Mouse (Mus musculus): Measurements from ENCODE around the gene Iqcf3. TPM values are rescaled to one million over a fixed set of nuclear protein-coding genes. Genes with fewer than 3 reads are reported as not detected.
A peak's percentile ranks its signal among the peaks of the same experiment; 100 is the strongest.

Gene Iqcf3
- polyA plus RNA-seq, 1 experiment from 2014 or later: not detected

DNA sequence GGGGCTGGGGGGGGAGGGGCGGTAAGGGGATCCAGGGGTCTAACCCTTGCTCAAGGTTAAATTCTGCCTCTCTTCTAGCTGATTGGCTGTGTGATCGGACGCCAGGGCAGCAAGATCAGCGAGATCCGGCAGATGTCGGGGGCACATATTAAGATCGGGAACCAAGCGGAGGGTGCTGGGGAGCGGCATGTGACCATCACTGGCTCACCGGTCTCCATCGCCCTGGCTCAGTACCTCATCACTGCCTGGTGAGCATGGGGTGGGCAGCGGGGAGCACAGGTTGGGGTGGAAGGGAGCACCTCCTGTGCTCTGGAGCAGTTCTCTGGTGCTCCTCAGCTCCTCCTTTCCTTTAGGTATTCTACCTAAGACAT lies 99.0 kb downstream of the Iqcf3 start:
- no peak for ATAC-seq
- H3K27me3 ChIP-seq (replicated peaks; ENCODE audit: control insufficient read depth, insufficient read depth, low read length): no peaks in the 10 kb centered on the region
- no peak overlapping the region for H3K27ac ChIP-seq (ENCODE audit: low read depth, low read length)
- no peak overlapping the region for H3K9ac ChIP-seq (ENCODE audit: low read depth, low read length)
- peaks cover 32% of the 10 kb centered on the region for H3K4me1 ChIP-seq (ENCODE audit: control insufficient read depth, insufficient read depth, low read depth, low read length)
- no peak overlapping the region for H3K4me3 ChIP-seq (ENCODE audit: low read length)
- H3K36me3 ChIP-seq (ENCODE audit: control insufficient read depth, insufficient read depth, low read length): peaks cover 23% of the 10 kb centered on the region
- H3K9me3 ChIP-seq (ENCODE audit: control insufficient read depth, low read length): no peaks in the 10 kb centered on the region
- WGBS: 86% methylated on average over 12 of the region's 12 CpGs
- no peak overlapping the region for H3K4me2 ChIP-seq (ENCODE audit: low read length)

DNA sequence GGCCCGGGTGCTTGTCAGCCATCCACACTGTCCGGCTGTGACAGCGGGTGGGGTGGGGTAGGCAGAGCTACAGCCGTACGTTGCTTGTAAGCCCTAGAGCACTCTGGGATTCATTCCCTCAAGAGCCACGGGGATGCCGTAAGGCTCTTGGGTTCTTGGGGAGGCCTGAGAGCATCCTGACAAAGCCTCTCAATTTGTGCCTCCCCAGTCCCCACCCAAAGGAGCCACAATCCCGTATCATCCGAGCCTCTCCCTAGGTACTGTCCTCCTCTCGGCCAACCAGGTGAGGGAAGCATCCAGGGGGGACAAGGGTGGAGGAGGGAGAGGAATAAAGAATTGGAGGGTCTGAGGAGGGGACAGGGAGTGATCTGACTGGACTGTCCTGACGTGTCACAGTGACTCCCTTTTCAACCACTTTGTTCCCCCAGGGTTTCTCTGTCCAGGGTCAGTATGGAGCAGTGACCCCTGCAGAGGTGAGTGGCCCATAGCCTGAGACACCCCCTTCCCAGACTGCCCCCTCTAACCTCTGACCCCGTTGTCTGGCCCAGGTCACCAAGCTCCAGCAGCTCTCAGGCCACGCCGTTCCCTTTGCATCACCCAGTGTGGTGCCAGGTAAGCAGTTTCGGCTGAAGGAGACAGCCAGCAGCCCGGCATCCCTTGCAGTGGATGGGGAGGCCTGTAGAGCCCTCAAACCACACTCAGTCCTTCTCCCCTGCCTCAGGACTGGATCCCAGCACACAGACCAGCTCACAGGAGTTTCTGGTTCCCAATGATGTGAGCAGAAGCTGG lies 99.6 kb downstream of the Iqcf3 start:
- no peaks in the 10 kb centered on the region for H3K9me3 ChIP-seq (ENCODE audit: control insufficient read depth, low read length)
- no peak overlapping the region for H3K4me2 ChIP-seq (ENCODE audit: low read length)
- no peak overlapping the region for H3K9ac ChIP-seq (ENCODE audit: low read depth, low read length)
- H3K27ac ChIP-seq (ENCODE audit: low read depth, low read length): no peak overlapping the region
- no peaks in the 10 kb centered on the region for H3K27me3 ChIP-seq (replicated peaks; ENCODE audit: control insufficient read depth, insufficient read depth, low read length)
- H3K4me1 ChIP-seq (ENCODE audit: control insufficient read depth, insufficient read depth, low read depth, low read length): peaks cover 38% of the 10 kb centered on the region
- 87% methylated on average over 16 of the region's 16 CpGs for WGBS
- H3K36me3 ChIP-seq (ENCODE audit: control insufficient read depth, insufficient read depth, low read length): peaks cover 23% of the 10 kb centered on the region
- no peak overlapping the region for H3K4me3 ChIP-seq (ENCODE audit: low read length)
- ATAC-seq: no peak

DNA sequence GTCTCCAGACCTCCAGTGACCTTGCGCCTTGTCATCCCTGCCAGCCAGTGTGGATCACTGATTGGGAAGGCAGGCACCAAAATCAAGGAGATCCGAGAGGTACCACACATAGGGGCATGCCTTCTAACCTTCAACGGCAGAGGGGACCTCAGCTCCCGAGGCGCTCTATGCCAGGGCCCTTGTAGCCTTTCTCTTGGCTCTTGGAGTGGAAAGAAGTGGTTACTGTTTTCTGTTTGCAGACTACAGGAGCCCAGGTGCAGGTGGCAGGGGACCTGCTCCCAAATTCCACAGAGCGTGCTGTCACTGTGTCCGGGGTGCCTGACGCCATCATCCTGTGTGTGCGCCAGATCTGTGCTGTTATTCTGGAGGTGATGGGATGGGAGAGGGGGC lies 100.4 kb downstream of the Iqcf3 start:
- no peak overlapping the region for H3K9ac ChIP-seq (ENCODE audit: low read depth, low read length)
- peaks cover 23% of the 10 kb centered on the region for H3K36me3 ChIP-seq (ENCODE audit: control insufficient read depth, insufficient read depth, low read length)
- H3K4me1 ChIP-seq (ENCODE audit: control insufficient read depth, insufficient read depth, low read depth, low read length): peaks cover 45% of the 10 kb centered on the region
- no peaks in the 10 kb centered on the region for H3K9me3 ChIP-seq (ENCODE audit: control insufficient read depth, low read length)
- no peak for ATAC-seq
- no peaks in the 10 kb centered on the region for H3K27me3 ChIP-seq (replicated peaks; ENCODE audit: control insufficient read depth, insufficient read depth, low read length)
- H3K27ac ChIP-seq (ENCODE audit: low read depth, low read length): no peak overlapping the region
- no peak overlapping the region for H3K4me3 ChIP-seq (ENCODE audit: low read length)
- 91% methylated on average over 9 of the region's 9 CpGs for WGBS
- no peak overlapping the region for H3K4me2 ChIP-seq (ENCODE audit: low read length)

DNA sequence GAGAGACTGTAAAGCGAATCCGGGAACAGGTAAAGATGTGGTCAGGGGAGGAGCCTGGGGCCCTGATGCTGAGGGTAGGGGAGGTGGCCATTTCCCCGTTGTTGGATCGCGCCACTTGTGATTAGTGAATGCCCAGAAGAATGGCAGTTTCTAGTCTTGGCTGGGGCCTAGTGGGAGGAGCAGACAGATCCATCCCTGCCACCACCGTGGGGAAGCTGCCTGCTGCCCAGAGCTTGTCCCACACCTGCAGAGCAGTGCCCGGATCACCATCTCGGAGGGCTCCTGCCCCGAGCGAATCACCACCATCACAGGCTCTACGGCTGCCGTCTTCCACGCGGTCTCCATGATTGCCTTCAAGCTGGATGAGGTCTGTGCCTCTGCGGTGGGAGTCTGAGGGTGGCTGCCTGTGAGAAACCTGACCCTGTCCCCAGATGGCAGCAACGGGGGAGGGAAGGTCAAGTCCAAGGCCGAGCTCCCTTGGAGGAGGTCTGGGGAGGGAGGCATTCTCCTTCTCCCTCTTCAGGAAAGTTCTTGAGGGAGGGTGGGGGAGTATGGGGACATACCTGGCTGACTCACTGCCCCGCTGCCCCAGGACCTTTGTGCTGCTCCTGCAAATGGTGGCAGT lies 100.9 kb downstream of the Iqcf3 start:
- 74% methylated on average over 18 of the region's 18 CpGs for WGBS
- Histone ChIP-seq H3K9ac (ENCODE audit: low read depth, low read length) (no peak overlapping the region), H3K4me2 (ENCODE audit: low read length) (no peak overlapping the region), H3K36me3 (ENCODE audit: control insufficient read depth, insufficient read depth, low read length) (peaks cover 23% of the 10 kb centered on the region), H3K4me3 (ENCODE audit: low read length) (no peak overlapping the region), H3K27ac (ENCODE audit: low read depth, low read length) (no peak overlapping the region), H3K4me1 (ENCODE audit: control insufficient read depth, insufficient read depth, low read depth, low read length) (peaks cover 45% of the 10 kb centered on the region), H3K27me3 (replicated peaks; ENCODE audit: control insufficient read depth, insufficient read depth, low read length) (no peaks in the 10 kb centered on the region), H3K9me3 (ENCODE audit: control insufficient read depth, low read length) (no peaks in the 10 kb centered on the region)
- no peak for ATAC-seq

DNA sequence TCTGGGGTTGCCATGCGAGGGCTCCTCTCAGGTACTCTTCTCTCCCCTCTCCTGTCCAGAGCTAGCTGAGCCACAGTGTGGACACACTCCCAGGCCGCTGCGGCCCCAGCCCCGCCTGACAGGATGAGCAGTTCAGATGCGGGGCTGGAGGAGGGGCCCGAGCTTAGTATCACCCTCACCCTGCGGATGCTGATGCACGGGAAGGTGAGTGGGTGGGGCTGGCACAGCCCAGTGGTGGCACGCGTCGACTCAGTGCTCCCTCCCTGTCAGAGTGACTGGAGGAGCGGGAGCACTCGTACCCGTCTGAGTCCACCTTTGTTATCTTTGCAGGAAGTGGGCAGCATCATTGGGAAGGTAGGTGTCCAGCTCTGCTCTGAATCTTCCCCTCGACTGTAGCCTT lies 101.5 kb downstream of the Iqcf3 start:
- no peaks in the 10 kb centered on the region for H3K9me3 ChIP-seq (ENCODE audit: control insufficient read depth, low read length)
- no peak overlapping the region for H3K4me3 ChIP-seq (ENCODE audit: low read length)
- H3K27me3 ChIP-seq (replicated peaks; ENCODE audit: control insufficient read depth, insufficient read depth, low read length): no peaks in the 10 kb centered on the region
- no peak overlapping the region for H3K4me2 ChIP-seq (ENCODE audit: low read length)
- no peak overlapping the region for H3K27ac ChIP-seq (ENCODE audit: low read depth, low read length)
- 79% methylated on average over 15 of the region's 15 CpGs for WGBS
- peaks cover 23% of the 10 kb centered on the region for H3K36me3 ChIP-seq (ENCODE audit: control insufficient read depth, insufficient read depth, low read length)
- peaks cover 46% of the 10 kb centered on the region for H3K4me1 ChIP-seq (ENCODE audit: control insufficient read depth, insufficient read depth, low read depth, low read length)
- no peak for ATAC-seq
- H3K9ac ChIP-seq (ENCODE audit: low read depth, low read length): no peak overlapping the region

DNA sequence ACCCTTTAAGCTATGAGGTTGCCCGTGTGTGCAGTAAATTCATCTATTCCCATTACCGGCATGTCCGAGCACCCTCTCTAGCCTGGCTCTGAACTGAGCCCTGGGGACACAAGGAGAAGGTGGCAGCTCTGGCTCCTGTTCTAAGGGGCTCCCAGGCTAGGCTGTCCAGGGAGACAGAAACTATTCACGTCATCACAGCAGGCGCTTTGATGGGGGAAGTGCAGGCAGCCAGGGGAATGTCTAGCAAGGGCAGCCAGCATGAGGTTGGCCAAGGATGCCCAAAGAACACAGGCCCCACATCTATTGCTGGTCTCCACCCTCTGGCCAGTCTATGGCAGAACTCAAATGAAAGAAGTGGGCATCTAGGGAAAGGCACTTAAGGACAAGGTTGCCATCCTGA lies 103.5 kb downstream of the Iqcf3 start:
- H3K27ac ChIP-seq (ENCODE audit: low read depth, low read length): 0 out of 2 replicates have a peak overlapping the region, but pooled peaks have one; percentile 24
- no peaks in the 10 kb centered on the region for H3K27me3 ChIP-seq (replicated peaks; ENCODE audit: control insufficient read depth, insufficient read depth, low read length)
- peaks cover 13% of the 10 kb centered on the region for H3K36me3 ChIP-seq (ENCODE audit: control insufficient read depth, insufficient read depth, low read length)
- H3K4me1 ChIP-seq (ENCODE audit: control insufficient read depth, insufficient read depth, low read depth, low read length): peaks cover 43% of the 10 kb centered on the region
- no peaks in the 10 kb centered on the region for H3K9me3 ChIP-seq (ENCODE audit: control insufficient read depth, low read length)
- ATAC-seq: no peak
- H3K4me3 ChIP-seq (ENCODE audit: low read length): no peak overlapping the region
- WGBS: 44% methylated on average over 5 of the region's 5 CpGs
- H3K4me2 ChIP-seq (ENCODE audit: low read length): no peak overlapping the region
- peak overlapping the region; percentile 14; the same call in 1 of the 2 replicates for H3K9ac ChIP-seq (ENCODE audit: low read depth, low read length)

DNA sequence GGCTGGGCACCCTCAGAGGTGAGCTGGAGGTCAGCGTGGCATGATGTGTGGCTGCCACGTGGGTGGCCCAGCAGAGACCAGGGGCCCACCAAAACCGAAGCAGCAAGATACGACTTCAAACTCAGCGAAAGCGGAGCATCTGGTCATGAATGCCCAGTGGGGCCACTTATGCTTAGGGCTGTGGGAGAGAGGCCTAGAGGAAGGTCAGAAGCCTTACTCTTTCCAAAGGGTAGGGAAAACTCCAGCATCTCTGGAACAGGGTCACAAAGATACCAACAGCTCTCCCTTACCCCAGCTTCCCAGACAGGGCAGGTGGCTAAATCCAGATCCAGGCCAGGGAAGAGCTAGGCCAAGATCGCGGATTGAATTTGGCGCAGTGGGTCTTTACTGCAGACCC lies 104.3 kb downstream of the Iqcf3 start:
- ATAC-seq: no peak
- peak overlapping the region; percentile 62 for H3K4me2 ChIP-seq (ENCODE audit: low read length)
- 33% methylated on average over 9 of the region's 9 CpGs for WGBS
- H3K9ac ChIP-seq (ENCODE audit: low read depth, low read length): peak overlapping the region; percentile 93
- H3K4me1 ChIP-seq (ENCODE audit: control insufficient read depth, insufficient read depth, low read depth, low read length): peaks cover 49% of the 10 kb centered on the region
- peak overlapping the region; percentile 62 for H3K27ac ChIP-seq (ENCODE audit: low read depth, low read length)
- H3K9me3 ChIP-seq (ENCODE audit: control insufficient read depth, low read length): no peaks in the 10 kb centered on the region
- no peaks in the 10 kb centered on the region for H3K27me3 ChIP-seq (replicated peaks; ENCODE audit: control insufficient read depth, insufficient read depth, low read length)
- peaks cover 8% of the 10 kb centered on the region for H3K36me3 ChIP-seq (ENCODE audit: control insufficient read depth, insufficient read depth, low read length)
- peak overlapping the region; percentile 73; the same call in 1 of the 2 replicates for H3K4me3 ChIP-seq (ENCODE audit: low read length)

DNA sequence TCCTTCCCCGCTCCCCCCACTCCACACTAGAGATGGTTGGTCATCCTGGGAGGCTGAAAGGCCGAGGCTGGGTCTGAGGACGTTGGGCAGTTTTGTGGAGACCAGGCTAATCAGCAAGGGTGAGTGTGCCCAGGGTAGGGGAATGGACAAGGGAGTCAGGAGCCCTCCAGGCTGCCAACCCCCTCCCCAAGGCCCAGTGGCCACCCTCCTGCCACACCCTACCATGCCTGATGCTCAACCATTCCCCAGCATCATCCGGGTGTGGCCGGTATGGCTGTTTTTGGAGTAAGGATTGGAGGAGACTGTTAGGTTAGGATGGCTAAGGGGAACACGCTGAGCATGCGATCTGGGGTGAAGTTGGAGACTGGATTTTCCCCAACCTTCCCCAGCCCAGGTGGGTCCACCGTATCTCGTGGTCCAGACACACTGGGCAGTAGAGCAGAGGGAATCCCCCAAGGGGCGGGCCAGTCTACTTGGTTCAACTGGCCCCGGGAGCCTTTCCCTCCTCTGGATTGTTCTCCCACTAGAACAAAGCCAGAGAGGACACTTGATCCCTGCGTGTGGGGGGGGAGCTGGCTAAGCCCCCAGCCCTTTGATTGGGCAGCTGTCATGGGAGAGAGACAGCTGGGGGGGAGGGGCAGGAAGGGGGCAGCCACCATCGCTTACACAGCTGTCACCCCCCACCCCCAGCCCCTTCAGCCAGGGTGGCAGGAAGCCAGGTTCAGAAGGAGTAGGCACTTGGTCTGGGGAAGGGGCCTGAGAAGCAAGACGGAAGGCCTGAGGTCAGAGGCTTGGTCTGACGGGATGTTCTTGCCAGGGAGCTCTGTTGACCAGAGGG lies 104.9 kb downstream of the Iqcf3 start:
- peaks cover 7% of the 10 kb centered on the region; the same call in 1 of the 2 replicates for H3K36me3 ChIP-seq (ENCODE audit: control insufficient read depth, insufficient read depth, low read length)
- peak overlapping the region; percentile 62 for H3K27ac ChIP-seq (ENCODE audit: low read depth, low read length)
- no peaks in the 10 kb centered on the region for H3K27me3 ChIP-seq (replicated peaks; ENCODE audit: control insufficient read depth, insufficient read depth, low read length)
- H3K4me1 ChIP-seq (ENCODE audit: control insufficient read depth, insufficient read depth, low read depth, low read length): peaks cover 50% of the 10 kb centered on the region
- H3K9me3 ChIP-seq (ENCODE audit: control insufficient read depth, low read length): no peaks in the 10 kb centered on the region
- ATAC-seq: no peak
- H3K9ac ChIP-seq (ENCODE audit: low read depth, low read length): peak overlapping the region; percentile 93
- H3K4me2 ChIP-seq (ENCODE audit: low read length): peak overlapping the region; percentile 62
- 25% methylated on average over 15 of the region's 15 CpGs for WGBS
- peak overlapping the region; percentile 73 for H3K4me3 ChIP-seq (ENCODE audit: low read length)
